Mouse (Mus musculus): ENCODE results near the gene Tvp23a. TPM values are rescaled to one million over a fixed set of nuclear protein-coding genes. Genes with fewer than 3 reads are reported as not detected.

Tvp23a gene
- polyA plus RNA-seq, 1 experiment, result not detected

- Histone ChIP-seq H3K4me1 (ENCODE audit: control insufficient read depth) (no peaks in the 10 kb centered on the region), H3K36me3 (ENCODE audit: control insufficient read depth) (no peaks in the 10 kb centered on the region), H3K27me3 (ENCODE audit: control insufficient read depth) (peaks cover 10% of the 10 kb centered on the region; the same call in 1 of the 2 replicates), H3K4me3 (replicated peaks) (no peak overlapping the region), H3K9me3 (ENCODE audit: control insufficient read depth, low read length) (no peaks in the 10 kb centered on the region)
- TF ChIP-seq TAL1 (IDR thresholded peaks at IDR 0.05; ENCODE audit: low read length) (no peak), GATA1 (IDR thresholded peaks at IDR 0.05; ENCODE audit: low read length) (no peak)
Measured at GRCm38 (mm10) chr16:10486993-10487392, 39.8 kb upstream of the Tvp23a start.

- TF ChIP-seq GATA1 (IDR thresholded peaks at IDR 0.05; ENCODE audit: low read length), result no peak
- TF ChIP-seq TAL1 (IDR thresholded peaks at IDR 0.05; ENCODE audit: low read length), result no peak
- no peaks in the 10 kb centered on the region for H3K27me3 ChIP-seq (ENCODE audit: control insufficient read depth)
- H3K9me3 ChIP-seq (ENCODE audit: control insufficient read depth, low read length), result no peaks in the 10 kb centered on the region
- no peaks in the 10 kb centered on the region for H3K36me3 ChIP-seq (ENCODE audit: control insufficient read depth)
- H3K4me1 ChIP-seq (ENCODE audit: control insufficient read depth), result no peaks in the 10 kb centered on the region
- no peak overlapping the region for H3K4me3 ChIP-seq (replicated peaks)
Measured at GRCm38 (mm10) chr16:10482343-10482742, 35.2 kb upstream of the Tvp23a start.

GRCm38 (mm10) chr16:10479857-10480256 is 32.7 kb upstream of the Tvp23a start, which contains the start of gene Ciita:
Gene Ciita, plus strand, starts transcription at chr16:10480059.
- no peak within 1 kb of the TSS for H3K4me3 ChIP-seq (replicated peaks)
- H3K36me3 ChIP-seq (ENCODE audit: control insufficient read depth), result no peaks in the 10 kb centered on the region
- no peak for TF ChIP-seq TAL1 (IDR thresholded peaks at IDR 0.05; ENCODE audit: low read length)
- TF ChIP-seq GATA1 (IDR thresholded peaks at IDR 0.05; ENCODE audit: low read length), result no peak
- no peaks in the 10 kb centered on the region for H3K9me3 ChIP-seq (ENCODE audit: control insufficient read depth, low read length)
- no peaks in the 10 kb centered on the region for H3K27me3 ChIP-seq (ENCODE audit: control insufficient read depth)
- H3K4me1 ChIP-seq (ENCODE audit: control insufficient read depth), result no peaks in the 10 kb centered on the region

GRCm38 (mm10) chr16:10475919-10476318 is 28.8 kb upstream of the Tvp23a start:
- no peaks in the 10 kb centered on the region for H3K4me1 ChIP-seq (ENCODE audit: control insufficient read depth)
- H3K9me3 ChIP-seq (ENCODE audit: control insufficient read depth, low read length), result no peaks in the 10 kb centered on the region
- no peak for TF ChIP-seq GATA1 (IDR thresholded peaks at IDR 0.05; ENCODE audit: low read length)
- TF ChIP-seq TAL1 (IDR thresholded peaks at IDR 0.05; ENCODE audit: low read length), result no peak
- no peaks in the 10 kb centered on the region for H3K36me3 ChIP-seq (ENCODE audit: control insufficient read depth)
- no peaks in the 10 kb centered on the region for H3K27me3 ChIP-seq (ENCODE audit: control insufficient read depth)
- H3K4me3 ChIP-seq (replicated peaks), result no peak overlapping the region

- TF ChIP-seq GATA1 (IDR thresholded peaks at IDR 0.05; ENCODE audit: low read length) (no peak), TAL1 (IDR thresholded peaks at IDR 0.05; ENCODE audit: low read length) (no peak)
- Histone ChIP-seq H3K4me1 (ENCODE audit: control insufficient read depth) (no peaks in the 10 kb centered on the region), H3K4me3 (replicated peaks) (no peak overlapping the region), H3K9me3 (ENCODE audit: control insufficient read depth, low read length) (no peaks in the 10 kb centered on the region), H3K27me3 (ENCODE audit: control insufficient read depth) (no peaks in the 10 kb centered on the region), H3K36me3 (ENCODE audit: control insufficient read depth) (no peaks in the 10 kb centered on the region)
Measured at GRCm38 (mm10) chr16:10474956-10475355, 27.8 kb upstream of the Tvp23a start.

GRCm38 (mm10) chr16:10471950-10472349 is 24.8 kb upstream of the Tvp23a start:
- Histone ChIP-seq H3K4me1 (ENCODE audit: control insufficient read depth) (no peaks in the 10 kb centered on the region), H3K27me3 (ENCODE audit: control insufficient read depth) (no peaks in the 10 kb centered on the region), H3K36me3 (ENCODE audit: control insufficient read depth) (no peaks in the 10 kb centered on the region), H3K9me3 (ENCODE audit: control insufficient read depth, low read length) (no peaks in the 10 kb centered on the region), H3K4me3 (replicated peaks) (no peak overlapping the region)
- TF ChIP-seq TAL1 (IDR thresholded peaks at IDR 0.05; ENCODE audit: low read length) (no peak), GATA1 (IDR thresholded peaks at IDR 0.05; ENCODE audit: low read length) (no peak)

GRCm38 (mm10) chr16:10468201-10468600 is 21.0 kb upstream of the Tvp23a start:
- no peaks in the 10 kb centered on the region for H3K27me3 ChIP-seq (ENCODE audit: control insufficient read depth)

GRCm38 (mm10) chr16:10467391-10468107 is 20.4 kb upstream of the Tvp23a start:
- no peak for TF ChIP-seq TAL1 (IDR thresholded peaks at IDR 0.05; ENCODE audit: low read length)
- TF ChIP-seq GATA1 (IDR thresholded peaks at IDR 0.05; ENCODE audit: low read length), result no peak
- Histone ChIP-seq H3K4me1 (ENCODE audit: control insufficient read depth) (no peaks in the 10 kb centered on the region), H3K9me3 (ENCODE audit: control insufficient read depth, low read length) (no peaks in the 10 kb centered on the region), H3K4me3 (replicated peaks) (no peak overlapping the region), H3K27me3 (ENCODE audit: control insufficient read depth) (no peaks in the 10 kb centered on the region), H3K36me3 (ENCODE audit: control insufficient read depth) (no peaks in the 10 kb centered on the region)

More at GRCm38 (mm10) chr16:10468201-10468600, 21.0 kb upstream of the Tvp23a start:
- no peaks in the 10 kb centered on the region for H3K4me1 ChIP-seq (ENCODE audit: control insufficient read depth)
- no peak for TF ChIP-seq TAL1 (IDR thresholded peaks at IDR 0.05; ENCODE audit: low read length)
- TF ChIP-seq GATA1 (IDR thresholded peaks at IDR 0.05; ENCODE audit: low read length), result no peak
- no peaks in the 10 kb centered on the region for H3K36me3 ChIP-seq (ENCODE audit: control insufficient read depth)
- H3K4me3 ChIP-seq (replicated peaks), result no peak overlapping the region
- no peaks in the 10 kb centered on the region for H3K9me3 ChIP-seq (ENCODE audit: control insufficient read depth, low read length)

GRCm38 (mm10) chr16:10465011-10465681 is 18.0 kb upstream of the Tvp23a start:
- Histone ChIP-seq H3K9me3 (ENCODE audit: control insufficient read depth, low read length) (no peaks in the 10 kb centered on the region), H3K27me3 (ENCODE audit: control insufficient read depth) (no peaks in the 10 kb centered on the region), H3K36me3 (ENCODE audit: control insufficient read depth) (no peaks in the 10 kb centered on the region), H3K4me3 (replicated peaks) (no peak overlapping the region), H3K4me1 (ENCODE audit: control insufficient read depth) (no peaks in the 10 kb centered on the region)
- TF ChIP-seq GATA1 (IDR thresholded peaks at IDR 0.05; ENCODE audit: low read length), result no peak
- TF ChIP-seq TAL1 (IDR thresholded peaks at IDR 0.05; ENCODE audit: low read length), result no peak

All from erythroblast, embryonic 14.5 days (primary cell).